Mouse (Mus musculus) stomach, postnatal 0 days (tissue): ENCODE results near the gene Plod1.

Experiments used
- CTCF ChIP-seq: IDR thresholded peaks from 2 replicates; pipeline ENCODE4 v1.5.1; 2016; ENCODE audit warnings: antibody characterized with exemption, low read depth, mild to moderate bottlenecking, moderate library complexity
- EP300 ChIP-seq: optimal IDR thresholded peaks from 2 replicates; pipeline ENCODE3; 2016; ENCODE audit warnings: antibody characterized with exemption

- TF ChIP-seq CTCF (peak; percentile 86), EP300 (no peak)
Measured at GRCm38 (mm10) chr4:147959881-147960831, 23.6 kb upstream of the Plod1 start.
